ENCODE assay signal across 23 mouse cellular contexts in the genomic region with DNA sequence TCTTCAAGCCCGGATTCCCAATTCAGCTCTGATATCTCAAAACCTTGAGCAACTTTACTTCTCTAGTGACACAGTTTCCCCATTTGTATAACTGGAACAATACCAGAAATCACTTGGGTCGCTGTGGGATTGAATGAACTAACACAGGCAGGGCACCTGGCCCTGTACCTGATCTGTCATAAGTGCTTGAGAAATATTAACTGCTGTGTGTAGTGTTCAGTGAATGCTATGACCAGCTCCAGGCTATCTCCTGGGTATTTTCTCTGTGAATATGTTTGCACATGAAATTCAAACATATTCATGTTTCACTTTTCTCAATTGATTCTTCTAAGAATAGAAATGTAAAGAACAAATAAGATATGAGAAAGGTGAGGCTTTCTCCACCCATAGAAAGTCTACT. TPM values are rescaled to one million over a fixed set of nuclear protein-coding genes. Genes with fewer than 3 reads are reported as not detected.
"Had no signal": no experiment of that assay in that cellular context is flagged by ENCODE, and none has a peak within 500 bp of the region (broad histone marks: within the 10 kb centered on the region; RNA-seq: fewer than 3 reads in every experiment).

No protein-coding gene starts in this region.

- H3K9me3 ChIP-seq: neural tube, embryonic 12.5 days; neural tube, embryonic 13.5 days; neural tube, embryonic 15.5 days had no signal

- H3K27ac ChIP-seq: neural tube, embryonic 12.5 days; neural tube, embryonic 13.5 days; neural tube, embryonic 15.5 days had no signal

- H3K27me3 ChIP-seq: neural tube, embryonic 12.5 days; neural tube, embryonic 13.5 days; neural tube, embryonic 15.5 days had no signal

- DNase-seq: retina, postnatal 1 day; right cerebral cortex, adult 18-20 months; right cerebral cortex, postnatal 14 days; right cerebral cortex, postnatal 25 days; right cerebral cortex, postnatal 4 days; spleen, adult 18-20 months; thymus, adult 18-20 months; thymus, adult 2 months; thymus, postnatal 14 days; thymus, postnatal 25 days; thymus, postnatal 36 days; thymus, postnatal 4 days had no signal

- H3K4me3 ChIP-seq: neural tube, embryonic 12.5 days; neural tube, embryonic 13.5 days; neural tube, embryonic 15.5 days had no signal

- H3K36me3 ChIP-seq: neural tube, embryonic 12.5 days; neural tube, embryonic 13.5 days; neural tube, embryonic 15.5 days had no signal

- H3K4me2 ChIP-seq: neural tube, embryonic 12.5 days; neural tube, embryonic 13.5 days; neural tube, embryonic 15.5 days had no signal

- H3K9ac ChIP-seq: neural tube, embryonic 12.5 days; neural tube, embryonic 13.5 days; neural tube, embryonic 15.5 days had no signal

- H3K4me1 ChIP-seq: neural tube, embryonic 15.5 days had no signal

RNA-seq across cellular contexts. Expression of gene Kcna10, which starts 2.0 kb away (rescaled TPM):
- total RNA-seq: neutrophil, adult 5-6 weeks had no signal
- polyA plus RNA-seq: neural tube, embryonic 11.5 days; neural tube, embryonic 12.5 days; neural tube, embryonic 13.5 days; neural tube, embryonic 14.5 days; neural tube, embryonic 15.5 days; small intestine, adult 2 months; spleen, adult 2 months; thymus, adult 2 months; thymus, postnatal 0 days; urinary bladder, adult 2 months had no signal

RNA-seq across cellular contexts. Expression of gene Cym, which starts 40.7 kb away (rescaled TPM):
- total RNA-seq: neutrophil, adult 5-6 weeks had no signal
- polyA plus RNA-seq: neural tube, embryonic 11.5 days; neural tube, embryonic 12.5 days; testis, adult 2 months; urinary bladder, adult 2 months had no signal

RNA-seq across cellular contexts. Expression of gene A630076J17Rik, which starts 49.6 kb away (rescaled TPM):
- total RNA-seq: neutrophil, adult 5-6 weeks had no signal
- polyA plus RNA-seq: neural tube, embryonic 11.5 days; neural tube, embryonic 12.5 days; neural tube, embryonic 13.5 days; neural tube, embryonic 14.5 days; neural tube, embryonic 15.5 days; small intestine, adult 2 months; spleen, adult 2 months; testis, adult 2 months; urinary bladder, adult 2 months had no signal

RNA-seq across cellular contexts. Expression of gene Prok1, which starts 58.6 kb away (rescaled TPM):
- total RNA-seq: neutrophil, adult 5-6 weeks had no signal
- polyA plus RNA-seq: neural tube, embryonic 11.5 days; neural tube, embryonic 12.5 days; neural tube, embryonic 13.5 days; small intestine, adult 2 months; spleen, adult 2 months; testis, adult 2 months had no signal
